Mouse (Mus musculus) left cerebral cortex, postnatal 36 days (tissue): ENCODE results near the gene Wnk3. TPM values are rescaled to one million over a fixed set of nuclear protein-coding genes. Genes with fewer than 3 reads are reported as not detected.
"Not testable (repeated sequence)": the region's sequence is repeated elsewhere in the genome, so short reads cannot be mapped to it uniquely, and the experiment has no call there.

Experiments
- DNase-seq, 2 experiments: peaks; one replicate each; pipeline ENCODE4 v3.0.0; 2021 to 2022; ENCODE audit warnings: low spot score in 2 of 2, mixed read lengths in 1 of 2
- intact Hi-C: fragments of 180-260 bp; cut with DNase I; formaldehyde crosslinking; loops from one replicate; pipeline ENCODE4 v1.15.1; 2025
- total RNA-seq, 2 experiments: library from RNA; stranded (reverse); gene quantifications; 2 replicates each; pipeline ENCODE4 v1.2.3; 2021

Gene Wnk3
- total RNA-seq: 10 to 100 TPM; 41.8 to 42.1 TPM

- DNase-seq: no peak
- intact Hi-C loops: no loop called here
These were observed at the start of gene Wnk3 for GRCm38 (mm10) chrX:151197778-151198177. Gene Wnk3, plus strand, starts transcription at chrX:151198078.

DNA sequence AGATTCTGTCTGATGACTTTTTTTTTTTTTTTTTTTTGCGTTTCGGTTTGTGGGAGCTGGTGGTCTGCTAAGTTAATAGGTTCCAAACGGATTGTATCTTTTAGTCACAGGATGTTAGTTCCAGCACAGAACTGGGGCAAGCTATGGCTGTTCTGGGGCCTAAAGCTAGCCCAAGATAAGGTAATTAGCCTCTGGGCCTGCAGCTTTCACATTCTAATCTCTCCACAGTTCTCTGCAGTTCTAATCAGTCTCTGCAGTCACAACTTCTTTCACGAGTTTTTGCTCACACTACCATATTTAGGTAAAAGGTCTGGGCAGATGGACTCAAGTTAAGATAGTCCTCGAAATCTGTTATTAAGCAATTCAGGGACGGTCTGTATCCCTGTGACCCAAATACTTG, 39.5 kb upstream of the Wnk3 start:
- no peak for DNase-seq
- intact Hi-C loops: no loop called here

DNA sequence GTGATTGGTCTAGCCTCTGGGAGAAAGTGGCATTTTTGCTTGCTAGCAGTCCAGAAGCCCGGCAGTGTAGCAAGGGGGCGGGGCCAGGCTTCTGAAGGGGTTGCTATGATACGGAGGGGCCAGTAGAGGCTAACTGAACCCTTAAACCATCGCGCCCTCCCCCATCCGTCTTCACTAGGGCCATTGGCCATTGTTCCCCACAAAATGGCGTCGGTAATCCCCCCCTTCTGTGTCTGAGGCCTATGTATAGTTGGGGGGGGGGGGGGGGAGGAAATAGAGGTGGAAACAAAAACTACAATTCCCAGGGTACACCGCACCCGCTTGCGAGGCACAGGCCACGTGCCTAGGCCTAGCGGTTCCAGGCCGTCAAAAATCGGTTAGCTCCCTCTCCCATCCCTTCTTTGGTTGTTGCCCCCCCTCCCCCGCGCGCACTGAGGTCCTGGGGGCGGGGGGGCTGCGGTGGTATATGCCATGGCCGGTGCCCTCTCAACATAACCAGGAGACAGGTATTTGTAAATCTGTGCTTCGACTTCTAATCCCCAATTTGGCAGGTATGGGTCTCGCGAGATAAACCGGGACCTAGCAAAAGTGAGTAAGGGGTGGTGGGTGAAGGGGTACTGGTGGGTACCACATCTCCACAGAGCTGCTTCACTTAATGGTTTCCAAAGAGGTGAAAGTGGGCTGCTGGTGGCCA, 29.3 kb upstream of the Wnk3 start:
- intact Hi-C loops: no loop called here
- peak; percentile 53 to 54 for DNase-seq

DNA sequence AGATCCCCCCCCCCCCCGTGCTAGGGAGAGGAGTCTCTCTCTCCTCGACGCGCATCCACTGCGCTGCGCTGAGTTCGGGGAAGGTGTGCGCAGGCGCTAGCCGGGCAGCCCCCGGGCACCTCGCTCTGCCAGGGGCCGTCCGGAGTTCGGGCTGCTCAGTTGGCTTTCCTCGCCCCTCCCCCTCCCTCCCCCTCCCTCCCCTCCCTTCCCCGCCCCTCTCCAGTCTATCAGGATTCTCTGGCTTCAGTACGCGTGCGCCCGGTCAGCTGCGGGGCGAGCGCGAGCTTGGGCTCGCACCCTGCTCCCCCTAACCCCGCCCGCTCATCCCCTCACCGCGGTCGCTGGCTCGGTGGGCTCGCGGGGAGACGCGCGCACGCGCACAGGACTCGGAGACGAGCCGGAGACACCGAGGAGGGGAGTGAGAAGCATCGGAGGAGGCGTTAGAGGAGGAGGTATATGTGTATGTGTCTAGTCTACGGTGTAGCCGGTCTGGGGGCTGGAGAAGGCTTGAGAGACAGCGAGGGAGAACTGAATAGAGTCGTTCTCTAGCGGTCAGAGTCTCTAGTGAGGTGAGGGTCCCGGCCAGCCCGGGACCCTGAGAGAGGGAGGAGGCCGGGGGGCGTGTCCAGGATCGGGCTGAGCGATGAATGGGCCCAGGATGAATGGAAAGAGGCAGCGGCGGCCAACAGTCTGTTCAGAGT, 28.5 kb upstream of the Wnk3 start:
- intact Hi-C loops: no loop called here
- peak; percentile 64 to 77 for DNase-seq

- intact Hi-C loops, DNase-seq: not testable (repeated sequence)
These were observed 24.7 kb upstream of the Wnk3 start for GRCm38 (mm10) chrX:151173134-151173533.

DNA sequence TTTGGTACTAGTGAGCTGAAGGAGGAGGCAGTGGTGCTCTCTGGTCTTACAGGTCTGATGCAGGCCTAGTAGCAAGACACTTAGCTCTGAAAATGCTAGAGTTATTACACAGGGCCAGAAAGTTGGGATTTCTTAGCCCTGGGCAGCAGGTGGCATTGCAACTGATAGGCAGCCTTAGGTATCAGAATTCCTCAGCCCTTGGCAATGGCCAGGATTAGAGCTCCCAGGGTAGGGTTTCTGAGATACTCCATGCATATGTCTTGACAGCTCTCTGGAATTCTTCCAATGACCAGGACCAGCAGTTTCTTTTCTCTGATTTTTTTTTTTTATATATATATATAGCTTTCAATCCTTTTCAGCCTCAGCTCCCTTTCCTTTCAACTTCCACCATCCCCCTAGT, 100.5 kb downstream of the Wnk3 start:
- intact Hi-C loops: no loop called here
- no peak for DNase-seq

GRCm38 (mm10) chrX:151313732-151314131, 115.9 kb downstream of the Wnk3 start:
- intact Hi-C loops: no loop called here
- DNase-seq: no peak

DNA sequence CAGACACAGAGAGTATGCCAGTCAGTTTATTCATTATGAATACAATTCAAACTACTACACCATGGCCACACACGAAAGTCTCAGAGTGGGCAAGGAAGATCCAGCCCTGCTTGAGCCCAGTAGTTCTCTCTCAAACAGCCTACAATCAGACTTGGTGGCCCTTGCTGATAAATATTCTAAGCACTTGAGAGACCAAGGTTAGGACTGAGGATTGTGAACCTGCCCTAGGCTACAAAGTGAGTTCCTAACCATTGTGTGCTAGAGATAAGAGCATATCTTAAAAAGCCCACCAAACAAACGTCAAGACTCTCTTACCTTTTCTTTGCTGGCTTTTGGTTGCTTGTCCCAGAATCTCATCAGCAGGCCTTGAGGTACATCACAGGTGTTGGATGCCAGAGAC, 135.7 kb downstream of the Wnk3 start:
- intact Hi-C loops: no loop called here
- no peak for DNase-seq

DNA sequence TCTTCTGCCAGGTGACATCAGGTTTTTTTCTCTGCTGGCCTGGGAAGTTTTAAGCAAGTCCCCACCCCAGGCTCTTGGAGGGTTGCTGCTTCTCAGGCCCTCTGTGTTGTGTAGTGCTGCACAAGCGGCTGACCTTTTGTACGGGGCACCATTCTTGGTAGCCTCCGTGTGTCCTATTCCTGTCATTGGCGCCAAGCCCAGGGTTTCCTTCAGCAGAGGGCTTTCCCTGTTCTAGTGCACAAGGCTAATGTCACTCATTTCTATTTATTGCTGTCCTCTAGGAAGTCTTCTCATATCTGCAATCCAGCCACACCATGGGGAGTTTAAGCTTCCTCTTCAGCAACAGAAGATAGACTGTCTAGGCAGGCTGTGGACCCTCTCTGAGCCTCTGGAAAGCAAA, 139.9 kb downstream of the Wnk3 start:
- intact Hi-C loops: no loop called here

DNA sequence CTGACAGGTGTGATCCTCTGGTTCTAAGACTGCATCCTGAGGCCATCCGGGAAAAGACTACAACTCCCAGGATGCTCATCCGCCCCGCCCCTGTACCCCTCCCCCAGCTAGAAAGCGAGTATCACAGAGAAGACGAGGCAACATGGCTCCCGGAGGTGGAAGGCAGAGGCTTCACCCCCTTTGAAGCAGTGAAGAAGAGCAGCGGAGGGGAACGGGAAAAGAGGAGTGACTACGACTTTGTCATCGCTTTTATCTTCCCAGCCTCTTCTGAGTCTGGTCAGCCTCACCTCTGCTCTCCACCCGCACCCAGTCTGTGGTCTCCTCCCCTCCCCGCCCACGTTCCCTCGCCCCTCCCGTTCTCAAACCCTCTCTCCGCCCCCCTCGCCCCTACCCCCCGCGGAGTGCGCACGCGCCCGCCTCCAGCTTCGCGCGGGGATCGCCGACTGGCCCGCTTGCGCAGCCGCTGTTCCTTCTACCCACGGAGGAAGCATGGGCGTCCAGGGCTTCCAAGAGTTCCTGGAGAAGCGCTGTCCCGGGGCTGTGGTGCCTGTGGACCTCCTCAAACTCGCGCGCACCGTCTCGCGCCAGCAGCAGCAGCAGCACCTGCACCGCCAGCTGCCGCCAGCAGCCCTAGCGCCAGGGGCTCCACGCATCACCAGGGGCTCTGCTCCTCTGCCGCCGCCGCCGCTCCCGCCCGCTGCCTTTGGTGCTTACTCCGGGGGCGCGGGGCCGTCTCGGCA, 146.1 kb downstream of the Wnk3 start, which contains the start of gene Fam120c:
Gene Fam120c, plus strand, starts transcription at position 415 of the 740 bp plus-strand sequence.
- intact Hi-C loops: loop anchor here (10.0 kb wide), 1 partner anchor 181 kb away; the partner anchor contains the start of gene Phf8

More for the DNA sequence above, 139.9 kb downstream of the Wnk3 start:
- DNase-seq: no peak

DNA sequence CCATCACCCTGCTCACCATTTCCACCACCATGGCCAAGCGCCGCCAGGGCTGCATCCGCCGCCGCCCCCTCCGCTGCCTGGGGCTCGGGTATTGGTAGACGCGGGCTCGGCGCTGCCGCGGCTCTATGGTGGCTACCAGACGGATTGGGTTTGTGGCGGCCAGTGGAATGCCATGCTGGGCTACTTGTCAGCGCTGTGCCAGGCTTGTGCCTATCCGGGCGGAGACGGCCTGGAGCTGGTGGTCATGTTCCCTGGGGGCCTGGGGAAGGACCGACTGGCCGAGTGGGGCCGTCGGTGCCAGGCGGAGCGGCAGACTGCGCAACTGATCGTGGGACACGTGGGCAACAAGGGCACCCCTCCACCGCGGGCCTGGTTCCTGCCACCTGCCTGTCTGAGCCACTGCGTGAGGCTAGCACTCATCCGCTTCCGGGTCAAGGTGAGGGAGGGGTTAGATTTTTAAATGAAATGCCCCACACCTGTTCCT, 146.7 kb downstream of the Wnk3 start:
- peak in 1 of 2 experiments; percentile 43 for DNase-seq
- intact Hi-C loops: loop anchor here (10.0 kb wide), 1 partner anchor 180 kb away; the partner anchor contains the start of gene Phf8

More for the DNA sequence above, 146.1 kb downstream of the Wnk3 start, which contains the start of gene Fam120c:
- peak; percentile 84 to 86 for DNase-seq

GRCm38 (mm10) chrX:151345333-151346125, 147.7 kb downstream of the Wnk3 start:
- DNase-seq: peak in 1 of 2 experiments; percentile 9
- intact Hi-C loops: loop anchor here (10.0 kb wide), 1 partner anchor 179 kb away; the partner anchor contains the start of gene Phf8

DNA sequence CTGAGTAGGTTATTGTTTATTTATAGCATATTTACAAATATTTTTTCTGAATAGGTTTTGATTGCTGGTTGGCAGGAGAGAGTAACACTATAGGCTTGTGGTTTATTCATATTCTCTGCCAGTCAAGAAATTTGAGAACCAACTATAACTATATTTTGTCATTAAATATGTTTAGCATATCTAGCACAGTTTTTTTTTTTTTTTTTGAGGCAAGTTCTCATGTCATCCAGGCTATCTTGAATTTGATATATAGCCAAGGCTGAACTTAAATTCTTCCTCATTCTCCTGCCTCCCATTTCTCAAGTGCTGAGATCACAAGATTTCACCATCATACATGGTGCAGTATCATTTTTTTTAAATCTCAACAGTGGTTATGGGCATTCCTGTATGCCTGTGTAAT, 149.4 kb downstream of the Wnk3 start:
- intact Hi-C loops: loop anchor here (10.0 kb wide), 1 partner anchor 178 kb away; the partner anchor contains the start of gene Phf8
- DNase-seq: no peak

DNA sequence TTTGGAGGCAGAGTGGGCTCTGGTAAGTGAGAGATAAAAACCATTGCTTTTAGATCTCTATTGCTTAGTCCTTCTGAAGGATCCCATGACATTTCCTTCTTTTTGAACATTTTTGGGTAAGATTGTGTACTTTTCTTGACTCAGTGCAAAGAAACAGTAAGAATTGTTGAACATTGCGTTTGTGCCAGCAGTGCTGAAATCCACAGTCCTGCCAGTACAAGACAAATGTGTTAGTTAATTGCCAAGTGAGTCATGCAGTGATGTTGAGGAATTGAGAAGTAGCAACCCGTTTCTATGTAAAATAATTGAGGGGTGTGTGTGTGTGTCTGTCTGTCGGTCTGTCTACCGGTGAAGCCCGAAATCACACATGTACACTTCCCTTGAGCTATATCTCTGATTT, 151.4 kb downstream of the Wnk3 start:
- DNase-seq: no peak
- intact Hi-C loops: loop anchor here (10.0 kb wide), 1 partner anchor 175 kb away; the partner anchor contains the start of gene Phf8

Other genes starting within 250 kb of the Wnk3 start
- gene Gnl3l, start 180.8 kb upstream of the Wnk3 start, total RNA-seq: 100 to 1,000 TPM; 201 TPM
- gene Fgd1, start 151.9 kb upstream of the Wnk3 start, total RNA-seq: 10 to 100 TPM; 17.8 to 18.4 TPM
- gene Tsr2, start 101.5 kb upstream of the Wnk3 start, total RNA-seq: 10 to 100 TPM; 72.6 to 75.3 TPM
- gene Fam120c, start 146.1 kb downstream of the Wnk3 start, total RNA-seq: 10 to 100 TPM; 41.5 to 42.7 TPM